Mouse (Mus musculus) ovary, postnatal 14 days (tissue): ENCODE results near the gene Angptl6.
"Not testable (repeated sequence)": the region's sequence is repeated elsewhere in the genome, so short reads cannot be mapped to it uniquely, and the experiment has no call there.

Experiments used
- DNase-seq: peaks from one replicate; pipeline ENCODE4 v3.0.0; 2022; ENCODE audit warnings: low spot score

Gene Angptl6

DNA sequence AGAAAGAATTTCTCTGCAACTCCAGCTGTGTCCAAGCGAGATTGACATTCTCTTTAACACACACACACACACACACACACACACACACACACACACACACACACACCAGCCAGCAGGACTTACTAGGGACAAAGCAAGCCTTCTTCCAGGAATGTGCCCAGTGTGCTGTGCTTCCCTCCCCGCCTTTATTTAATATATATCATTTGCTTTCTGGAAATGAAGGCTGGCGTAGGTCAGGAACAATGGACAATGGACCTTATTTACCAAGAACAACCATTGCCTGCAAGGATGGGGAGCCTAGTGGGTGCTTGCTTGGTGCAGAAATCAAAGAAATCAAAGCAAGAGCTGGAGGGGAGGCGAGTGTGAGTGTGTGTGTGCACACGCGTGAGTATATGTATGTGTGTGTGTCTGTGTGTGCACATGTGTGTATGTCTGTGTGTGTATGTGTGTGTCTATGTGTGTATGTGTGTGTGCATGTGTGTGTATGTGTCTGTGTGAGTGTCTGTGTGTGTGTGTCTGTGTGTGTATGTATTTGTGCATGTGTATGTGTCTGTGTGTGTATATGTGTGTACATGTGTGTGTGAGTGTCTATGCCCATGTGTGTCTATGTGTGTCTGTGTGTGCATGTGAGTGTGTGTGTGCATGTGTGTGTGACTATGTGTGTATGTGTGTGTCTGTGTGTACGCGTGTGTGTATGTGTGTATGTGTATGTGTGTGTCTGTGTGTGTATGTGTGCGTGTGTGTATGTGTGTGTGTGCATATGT is 42.2 kb downstream of the Angptl6 start:
- DNase-seq = no peak

DNA sequence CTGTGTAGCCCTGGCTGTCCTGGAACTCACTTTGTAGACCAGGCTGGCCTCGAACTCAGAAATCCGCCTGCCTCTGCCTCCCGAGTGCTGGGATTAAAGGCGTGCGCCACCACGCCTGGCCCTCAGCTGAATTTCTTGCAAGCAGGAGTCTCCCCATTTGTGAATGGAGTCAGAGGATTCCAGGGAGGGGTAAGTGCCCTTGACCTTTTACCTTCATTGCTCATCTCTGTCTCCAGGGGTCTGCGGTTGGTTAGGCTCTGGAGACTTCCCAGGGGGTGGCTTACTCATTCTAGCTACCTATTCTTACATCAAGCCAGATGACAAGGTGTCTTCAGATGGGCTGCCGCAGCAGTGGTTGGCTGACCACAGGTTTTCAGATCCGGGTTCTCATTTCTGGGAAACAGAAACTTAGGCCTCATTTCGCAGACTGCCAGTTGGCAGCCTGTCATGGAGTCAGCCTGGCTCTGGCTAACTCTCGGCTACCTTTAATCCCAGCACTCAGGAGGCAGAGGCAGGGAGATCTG is 44.0 kb downstream of the Angptl6 start:
- DNase-seq = not testable (repeated sequence)

DNA sequence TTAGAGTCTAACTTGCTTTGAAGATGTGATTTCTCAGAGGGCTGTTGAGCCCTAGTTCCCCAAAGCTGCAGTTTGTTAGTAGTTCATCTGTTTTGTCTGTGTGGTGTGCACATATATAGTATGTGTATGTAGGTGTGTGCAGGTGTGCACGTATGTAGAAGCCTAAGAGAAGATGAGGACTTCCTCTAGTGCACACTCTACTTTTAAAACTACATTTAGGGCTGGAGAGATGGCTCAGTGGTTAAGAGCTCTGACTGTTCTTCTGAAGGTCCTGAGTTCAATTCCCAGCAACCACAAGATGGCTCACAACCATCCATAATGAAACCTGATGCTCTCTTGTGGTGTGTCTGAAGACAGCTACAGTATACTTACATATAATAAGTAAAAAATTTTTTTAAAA is 44.6 kb downstream of the Angptl6 start:
- DNase-seq = no peak

DNA sequence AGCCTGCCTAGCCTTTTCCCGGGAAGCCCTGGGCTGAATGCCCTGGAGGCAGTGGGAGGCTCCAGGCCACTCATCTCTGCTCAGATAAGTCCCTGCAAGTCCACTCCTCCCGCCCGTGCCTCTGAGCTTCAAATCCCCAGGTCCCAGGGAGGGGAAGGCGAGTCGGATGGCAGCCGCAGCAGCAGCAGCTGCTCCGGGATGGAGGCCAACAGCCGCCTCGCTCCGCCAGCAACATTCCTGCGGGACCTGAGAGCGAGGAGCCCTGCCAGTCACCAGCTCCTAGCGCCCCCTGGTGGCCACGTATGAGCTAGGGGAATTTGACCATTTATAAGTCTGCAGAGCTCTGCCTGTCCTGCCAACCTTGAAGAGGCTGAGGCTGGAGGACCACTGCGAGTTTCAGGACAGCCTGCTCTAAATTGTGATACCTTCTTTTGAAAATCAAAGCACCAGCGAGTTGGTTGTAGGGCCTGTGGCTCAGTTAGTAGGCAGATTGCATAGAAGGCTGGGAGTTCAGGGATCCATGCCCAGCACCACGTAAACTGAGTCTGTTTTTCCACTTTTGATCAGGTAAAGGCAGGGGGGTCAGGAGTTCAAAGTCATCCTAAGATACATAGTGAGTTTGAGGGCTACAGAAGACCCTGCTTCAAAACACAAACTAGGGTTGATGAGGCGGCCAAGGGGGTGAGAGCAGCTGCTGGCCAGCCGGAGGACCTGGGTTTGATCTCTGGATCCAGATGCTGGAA is 48.5 kb downstream of the Angptl6 start:
- peak; percentile 97 for DNase-seq

DNA sequence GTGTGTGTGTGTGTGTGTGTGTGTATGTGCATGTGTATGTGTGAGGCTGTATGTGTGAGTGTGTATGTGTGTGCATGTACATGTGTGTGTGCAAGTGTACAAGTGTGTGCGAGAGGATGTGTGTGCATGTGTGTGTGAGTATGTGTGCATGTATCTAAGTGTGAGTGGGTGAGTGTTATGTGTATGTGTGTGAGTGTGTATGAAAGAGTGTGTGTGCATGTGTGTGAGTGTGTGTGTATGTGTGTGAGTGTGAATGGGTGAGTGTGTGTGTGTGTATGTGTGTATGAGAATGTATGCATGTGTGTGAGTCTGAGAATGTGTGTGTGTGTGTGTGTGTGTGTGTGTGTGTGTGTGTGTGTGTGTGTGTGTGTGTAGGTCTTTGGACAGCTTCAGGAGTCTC is 51.4 kb downstream of the Angptl6 start:
- no peak for DNase-seq

DNA sequence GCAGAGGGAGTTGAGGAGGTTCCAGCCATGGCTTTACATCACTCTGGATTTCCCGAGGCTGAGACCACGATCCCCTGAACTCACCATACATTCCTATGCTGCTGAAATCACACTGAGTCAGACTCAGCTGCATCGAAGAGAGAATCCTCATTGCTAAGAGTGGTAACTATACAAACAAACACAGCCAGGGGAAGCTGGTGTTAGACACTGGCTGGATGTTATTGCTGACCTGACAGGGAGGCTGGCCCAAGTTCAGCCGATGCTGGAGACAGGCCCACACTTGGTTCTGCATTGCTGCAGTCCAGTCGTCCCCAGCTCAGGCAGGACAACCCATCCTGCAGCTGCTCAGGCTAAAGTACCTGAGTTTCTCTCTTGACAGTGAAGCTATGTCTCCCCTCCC is 53.7 kb downstream of the Angptl6 start:
- DNase-seq = no peak
